Mouse (Mus musculus): ENCODE results near the gene Gm6040. TPM values are rescaled to one million over a fixed set of nuclear protein-coding genes. Genes with fewer than 3 reads are reported as not detected.

Gene Gm6040
- total and polyA plus RNA-seq, 3 experiments, result not detected

DNA sequence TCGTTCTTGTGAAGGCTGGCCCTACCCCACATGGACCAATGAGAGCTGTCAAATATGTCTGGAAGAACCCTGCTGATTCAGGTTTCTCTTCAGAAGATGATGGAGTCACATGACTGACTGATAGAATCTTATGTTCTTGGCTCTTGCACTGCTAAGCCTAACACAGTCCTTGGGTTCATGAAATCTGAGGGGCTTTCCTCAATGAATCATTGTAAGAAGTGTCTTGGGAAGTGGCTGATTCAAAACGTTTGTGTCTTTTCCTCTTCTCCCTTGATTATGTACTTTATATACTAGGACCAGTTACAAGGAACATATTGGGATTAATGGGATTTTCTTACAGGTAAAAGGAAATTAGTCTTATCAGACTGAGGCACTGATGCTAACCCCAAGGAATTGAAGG is 19.3 kb downstream of the Gm6040 start, which contains the start of gene Gm15056:
Gene Gm15056, minus strand, starts transcription at position 101 of the 400 bp plus-strand sequence.
- Histone ChIP-seq H3K4me3 (no peak within 1 kb of the TSS), H3K27ac (no peak within 1 kb of the TSS), H3K9ac (ENCODE audit: low read depth, low read length) (no peak within 1 kb of the TSS), H3K4me1 (ENCODE audit: control insufficient read depth, insufficient read depth, low read length) (no peaks in the 10 kb centered on the region), H3K79me2 (replicated peaks; ENCODE audit: control insufficient read depth, insufficient read depth, low read length) (no peaks in the 10 kb centered on the region), H3K27me3 (ENCODE audit: control insufficient read depth, insufficient read depth, low read length) (no peaks in the 10 kb centered on the region), H3K36me3 (ENCODE audit: control insufficient read depth, insufficient read depth, low read length) (no peaks in the 10 kb centered on the region)
- intact Hi-C loops (cut with DNase I), result no loop called here
- TF ChIP-seq CTCF (IDR thresholded peaks at IDR 0.05) (no peak), POLR2A (IDR thresholded peaks at IDR 0.05; ENCODE audit: insufficient read depth, low read depth, low read length) (no peak), EP300 (IDR thresholded peaks at IDR 0.05; ENCODE audit: insufficient read depth, low read depth, low read length) (no peak)
- DNase-seq, result no peak
- 33% methylated on average over 2 of the region's 2 CpGs for WGBS

DNA sequence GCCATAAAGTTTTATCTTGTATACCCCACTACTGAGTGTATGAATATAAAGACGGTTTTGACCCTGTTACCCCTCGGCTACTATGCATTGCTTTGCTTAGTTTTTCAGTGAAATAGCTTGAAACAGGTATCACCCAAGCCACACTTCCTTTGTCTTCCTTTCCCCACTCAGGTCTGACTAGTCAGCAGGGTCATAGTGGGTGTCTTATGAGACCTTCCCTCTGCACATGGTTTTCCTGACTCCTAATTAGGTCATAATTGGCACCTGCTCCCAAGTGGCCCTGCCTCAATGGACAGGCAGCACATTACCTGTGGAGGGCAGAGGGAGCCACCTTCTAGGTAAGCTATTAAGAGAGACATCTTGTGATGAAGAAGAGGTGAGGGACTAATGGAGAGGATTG is 29.5 kb downstream of the Gm6040 start, which contains the start of gene Defb33:
Gene Defb33, plus strand, starts transcription at position 301 of the 400 bp plus-strand sequence.
- Histone ChIP-seq H3K4me1 (ENCODE audit: control insufficient read depth, insufficient read depth, low read length) (no peaks in the 10 kb centered on the region), H3K4me3 (no peak within 1 kb of the TSS), H3K9ac (ENCODE audit: low read depth, low read length) (no peak within 1 kb of the TSS), H3K27ac (no peak within 1 kb of the TSS), H3K27me3 (ENCODE audit: control insufficient read depth, insufficient read depth, low read length) (no peaks in the 10 kb centered on the region), H3K36me3 (ENCODE audit: control insufficient read depth, insufficient read depth, low read length) (no peaks in the 10 kb centered on the region), H3K79me2 (replicated peaks; ENCODE audit: control insufficient read depth, insufficient read depth, low read length) (no peaks in the 10 kb centered on the region)
- intact Hi-C loops (cut with DNase I), result no loop called here
- DNase-seq, result no peak
- WGBS, result 72% methylated on average over 2 of the region's 2 CpGs
- TF ChIP-seq EP300 (IDR thresholded peaks at IDR 0.05; ENCODE audit: insufficient read depth, low read depth, low read length), result no peak
- TF ChIP-seq CTCF (IDR thresholded peaks at IDR 0.05), result no peak
- no peak for TF ChIP-seq POLR2A (IDR thresholded peaks at IDR 0.05; ENCODE audit: insufficient read depth, low read depth, low read length)

DNA sequence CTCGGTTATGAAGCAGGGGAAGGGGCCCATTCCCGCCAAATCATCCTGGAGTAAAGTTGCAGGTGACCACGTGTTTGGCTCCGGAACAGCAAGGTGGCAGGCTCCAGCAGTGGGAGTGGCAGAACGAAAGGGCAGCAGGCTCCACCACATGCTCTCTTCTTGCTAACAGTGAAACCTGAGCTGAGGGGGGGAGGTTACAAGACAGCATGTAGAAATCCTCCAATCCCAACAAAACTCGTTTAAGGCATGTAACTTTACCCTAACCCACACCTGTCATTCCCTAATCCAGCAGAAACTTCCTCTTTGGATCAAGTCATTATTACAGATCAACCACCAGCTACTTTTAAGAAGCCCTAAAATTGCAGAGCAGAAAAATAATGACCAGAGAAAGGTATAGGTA is 47.3 kb downstream of the Gm6040 start:
- H3K36me3 ChIP-seq (ENCODE audit: control insufficient read depth, insufficient read depth, low read length), result no peaks in the 10 kb centered on the region
- H3K4me1 ChIP-seq (ENCODE audit: control insufficient read depth, insufficient read depth, low read length), result no peaks in the 10 kb centered on the region
- H3K4me3 ChIP-seq, result no peak overlapping the region
- H3K27me3 ChIP-seq (ENCODE audit: control insufficient read depth, insufficient read depth, low read length), result no peaks in the 10 kb centered on the region
- H3K27ac ChIP-seq, result no peak overlapping the region
- DNase-seq, result no peak
- no peaks in the 10 kb centered on the region for H3K79me2 ChIP-seq (replicated peaks; ENCODE audit: control insufficient read depth, insufficient read depth, low read length)
- intact Hi-C loops (cut with DNase I), result no loop called here
- no peak overlapping the region for H3K9ac ChIP-seq (ENCODE audit: low read depth, low read length)
- TF ChIP-seq POLR2A (IDR thresholded peaks at IDR 0.05; ENCODE audit: insufficient read depth, low read depth, low read length) (no peak), EP300 (IDR thresholded peaks at IDR 0.05; ENCODE audit: insufficient read depth, low read depth, low read length) (no peak), CTCF (IDR thresholded peaks at IDR 0.05) (no peak)
- WGBS, result 32% methylated on average over 6 of the region's 6 CpGs

Other genes with a start within 250 kb of the Gm6040 start
- gene Defb33, start 29.4 kb downstream of the Gm6040 start, total RNA-seq (2021), result not detected
- gene Defb33, start 29.4 kb downstream of the Gm6040 start, polyA plus RNA-seq (2012; rRNA removed), result not detected in 2 replicates
- not detected for gene Gm15056, start 19.4 kb downstream of the Gm6040 start, total RNA-seq (2021)
- not detected in 2 replicates for gene Gm15056, start 19.4 kb downstream of the Gm6040 start, polyA plus RNA-seq (2012; rRNA removed)
- gene AY761185, start 22.6 kb upstream of the Gm6040 start, total RNA-seq (2021), result not detected
- not detected in 2 replicates for gene AY761185, start 22.6 kb upstream of the Gm6040 start, polyA plus RNA-seq (2012; rRNA removed)
- not detected for gene Defa21, start 103.5 kb upstream of the Gm6040 start, total RNA-seq (2021)
- gene Defa21, start 103.5 kb upstream of the Gm6040 start, polyA plus RNA-seq (2012; rRNA removed), result not detected in 2 replicates
- gene Defa23, start 133.0 kb upstream of the Gm6040 start, total RNA-seq (2021), result not detected
- gene Defa23, start 133.0 kb upstream of the Gm6040 start, polyA plus RNA-seq (2012; rRNA removed), result 0.88 TPM in 1 of 2 replicates, not detected in the other
- not detected for gene Defa35, start 143.0 kb upstream of the Gm6040 start, total RNA-seq (2021)
- gene Defa35, start 143.0 kb upstream of the Gm6040 start, polyA plus RNA-seq (2012; rRNA removed), result not detected in 2 replicates
- gene Defa25, start 162.4 kb upstream of the Gm6040 start, total RNA-seq (2021), result not detected
- gene Defa25, start 162.4 kb upstream of the Gm6040 start, polyA plus RNA-seq (2012; rRNA removed), result not detected in 2 replicates
- gene Gm14851, start 174.0 kb upstream of the Gm6040 start, total RNA-seq (2021), result not detected
- gene Gm14851, start 174.0 kb upstream of the Gm6040 start, polyA plus RNA-seq (2012; rRNA removed), result not detected in 2 replicates
- gene Defa30, start 212.6 kb upstream of the Gm6040 start, total RNA-seq (2021), result not detected
- gene Defa30, start 212.6 kb upstream of the Gm6040 start, polyA plus RNA-seq (2012; rRNA removed), result not detected in 2 replicates
- gene Defa22, start 240.2 kb upstream of the Gm6040 start, total RNA-seq (2021), result not detected
- gene Defa22, start 240.2 kb upstream of the Gm6040 start, polyA plus RNA-seq (2012; rRNA removed), result not detected in 2 replicates